ENCODE assay signal across 8 mouse cellular contexts in genomic region chr2:32586871-32587351, GRCm38 (mm10). TPM values are rescaled to one million over a fixed set of nuclear protein-coding genes. Genes with fewer than 3 reads are reported as not detected.
DNase-seq lines count a peak whose midpoint lies in the region; ATAC-seq and TF ChIP-seq lines count a peak whose summit lies in the region.

Gene St6galnac4, plus strand, starts transcription at chr2:32587095.

- WGBS in lung, postnatal 0 days = under 1% methylated on average over 38 of the region's 38 CpGs

- H3K36me3 ChIP-seq in lung, postnatal 0 days (ENCODE audit: insufficient read depth, low read length) = no peaks in the 10 kb centered on the region

- DNase-seq in Muller cell, postnatal 12 days (ENCODE audit: inconsistent ontology term) = peak; percentile 99
- DNase-seq in cerebellum, adult 9-10 months = peak; percentile 92
- DNase-seq in layer of hippocampus, adult 9-11 months = peak; percentile 94
- peak; percentile 96 for DNase-seq in lung, postnatal 0 days (ENCODE audit: low spot score)
- DNase-seq in ovary, postnatal 10 days (ENCODE audit: low spot score) = peak; percentile 73
- peak; percentile 87 to 92 for DNase-seq in thymus, postnatal 10 days (ENCODE audit: low spot score in 2 of 2)

- H3K4me3 ChIP-seq in lung, postnatal 0 days (ENCODE audit: low read depth, low read length) = peak within 1 kb of the TSS; percentile 53

- H3K9me3 ChIP-seq in lung, postnatal 0 days (ENCODE audit: low read length) = no peaks in the 10 kb centered on the region

- H3K4me2 ChIP-seq in lung, postnatal 0 days (replicated peaks; ENCODE audit: low read depth, low read length) = peak within 1 kb of the TSS; percentile 68

- no peak for TF ChIP-seq EP300 in lung, postnatal 0 days (IDR thresholded peaks at IDR 0.05)

- peaks cover 15% of the 10 kb centered on the region for H3K4me1 ChIP-seq in lung, postnatal 0 days (ENCODE audit: insufficient read depth, low read depth, low read length)

- peak; percentile 66 for ATAC-seq in frontal cortex, adult (ENCODE audit: low TSS enrichment)
- ATAC-seq in hematopoietic stem cell, adult 5-6 weeks (replicated peaks in 1 of 2; ENCODE audit: insufficient read depth in 1 of 2, low FRiP score in 2 of 2, low TSS enrichment in 1 of 2, low read depth in 1 of 2, poor library complexity in 2 of 2, severe bottlenecking in 2 of 2) = peak; percentile 75 to 76
- ATAC-seq in lung, postnatal 0 days = peak; percentile 93

- peak within 1 kb of the TSS; percentile 71 for H3K27ac ChIP-seq in lung, postnatal 0 days (ENCODE audit: low read length)

- no peaks in the 10 kb centered on the region for H3K27me3 ChIP-seq in lung, postnatal 0 days (replicated peaks; ENCODE audit: insufficient read depth, low read length)

- peak; percentile 68 for TF ChIP-seq CTCF in lung, postnatal 0 days (IDR thresholded peaks at IDR 0.05)

- peak within 1 kb of the TSS; percentile 61 for H3K9ac ChIP-seq in lung, postnatal 0 days (replicated peaks; ENCODE audit: low read depth)

RNA-seq across cellular contexts. Expression of gene St6galnac4, which starts in this region (rescaled TPM):
- 17.5 and 26.0 TPM in 2 replicates for total RNA-seq in hematopoietic stem cell, adult 5-6 weeks (2017)
- 32.0 and 38.9 TPM in 2 replicates for polyA plus RNA-seq in lung, postnatal 0 days (2015; fragmentation: Nextera tagmentation; extraction: Ambion mirVana)

Comparison
In these comparisons a context has a peak if more than half of its experiments do, and no peak if none do; other contexts are left out.
1. Peak in every context shown above with its lines: DNase-seq, ATAC-seq, H3K4me3 ChIP-seq and H3K27ac ChIP-seq.